Mouse (Mus musculus): ENCODE data around the gene Lrp2.

The Lrp2 gene

DNA sequence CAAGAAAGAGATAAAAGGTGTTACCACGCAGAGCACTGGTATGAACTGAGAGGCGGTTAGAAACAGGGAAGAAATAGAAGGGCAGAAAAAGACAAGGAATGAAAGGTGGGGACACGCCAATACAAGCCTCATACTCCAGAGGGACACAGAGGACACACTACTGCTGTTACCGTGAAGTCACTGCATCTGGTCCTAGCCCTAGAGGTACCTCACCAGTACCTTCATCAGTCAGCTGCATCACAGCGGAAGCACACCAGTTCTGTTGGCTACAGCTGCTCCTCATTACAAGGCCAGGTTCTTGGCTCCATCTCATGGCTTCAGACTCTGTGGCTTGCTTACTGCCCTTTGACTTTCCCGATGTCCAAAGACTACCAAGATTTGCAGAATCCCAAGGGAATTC is 184.0 kb downstream of the Lrp2 start:
- no peak for DNase-seq (ENCODE audit: low spot score in 2 of 2)

DNA sequence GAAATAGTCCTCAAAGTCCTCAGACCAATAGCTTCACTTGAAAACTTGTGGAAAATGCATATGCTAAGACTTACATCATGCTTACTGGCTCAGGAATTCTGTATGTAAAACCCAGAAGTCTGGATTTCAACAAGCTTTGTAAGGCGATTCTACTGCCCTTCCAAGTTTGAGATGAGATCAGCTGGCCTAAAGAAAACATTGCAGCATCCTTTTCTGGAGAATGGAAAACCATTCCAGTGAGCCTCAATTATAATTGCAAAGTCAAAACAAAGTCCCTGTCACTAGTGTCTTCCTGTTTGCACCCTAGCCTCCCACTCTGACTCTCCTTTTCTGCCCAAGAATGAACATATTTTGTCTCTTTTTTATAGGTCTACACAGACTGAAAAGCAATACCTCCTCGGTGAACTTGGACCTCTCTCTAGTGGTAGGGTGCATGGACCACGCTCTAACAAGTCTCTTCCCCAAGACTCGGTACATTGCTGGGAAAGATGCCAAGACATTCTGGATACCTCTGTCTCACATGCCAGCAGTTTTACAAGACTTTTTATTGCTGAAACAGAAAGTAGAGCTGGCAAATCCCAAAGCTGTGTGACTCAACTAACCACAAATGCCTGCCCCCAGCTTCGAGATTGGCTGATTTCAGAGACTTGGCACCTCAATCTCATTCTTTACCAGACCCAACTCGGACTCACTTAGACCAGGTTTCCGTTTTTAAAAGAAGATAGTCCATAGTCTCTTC is 184.8 kb downstream of the Lrp2 start:
- no peak for DNase-seq (ENCODE audit: low spot score in 2 of 2)

DNA sequence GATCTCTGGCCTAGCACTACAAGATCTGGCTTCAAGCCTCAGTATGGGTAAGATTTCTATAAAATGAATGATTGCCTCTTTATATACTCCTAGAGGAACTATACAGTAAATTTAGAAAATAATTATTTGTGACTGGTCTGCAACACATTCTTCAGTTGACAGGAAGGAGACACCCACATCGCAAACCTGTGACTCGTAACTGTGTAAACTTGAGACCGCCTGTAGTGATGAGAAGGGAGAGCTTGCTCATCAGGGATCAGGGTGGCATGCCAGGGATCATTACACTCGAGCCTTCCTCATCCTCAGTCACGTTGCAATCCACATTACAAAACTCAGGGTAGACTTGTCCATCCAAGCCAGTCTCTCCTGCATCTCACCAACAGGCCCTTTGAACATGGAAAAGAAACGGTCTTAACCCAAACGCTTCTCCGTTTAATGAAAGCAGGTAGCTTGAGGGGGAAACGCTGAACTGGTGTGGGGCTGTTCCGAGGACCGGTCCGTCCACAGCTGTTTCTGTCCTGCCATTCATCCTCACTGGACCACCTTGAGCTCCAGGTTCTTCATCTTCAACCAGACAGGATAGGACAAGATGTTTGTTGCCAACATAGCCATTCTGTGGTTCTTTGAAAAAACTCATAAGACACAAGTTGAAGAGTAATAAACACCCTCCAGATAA is 189.0 kb downstream of the Lrp2 start:
- DNase-seq (ENCODE audit: low spot score in 2 of 2): no peak

DNA sequence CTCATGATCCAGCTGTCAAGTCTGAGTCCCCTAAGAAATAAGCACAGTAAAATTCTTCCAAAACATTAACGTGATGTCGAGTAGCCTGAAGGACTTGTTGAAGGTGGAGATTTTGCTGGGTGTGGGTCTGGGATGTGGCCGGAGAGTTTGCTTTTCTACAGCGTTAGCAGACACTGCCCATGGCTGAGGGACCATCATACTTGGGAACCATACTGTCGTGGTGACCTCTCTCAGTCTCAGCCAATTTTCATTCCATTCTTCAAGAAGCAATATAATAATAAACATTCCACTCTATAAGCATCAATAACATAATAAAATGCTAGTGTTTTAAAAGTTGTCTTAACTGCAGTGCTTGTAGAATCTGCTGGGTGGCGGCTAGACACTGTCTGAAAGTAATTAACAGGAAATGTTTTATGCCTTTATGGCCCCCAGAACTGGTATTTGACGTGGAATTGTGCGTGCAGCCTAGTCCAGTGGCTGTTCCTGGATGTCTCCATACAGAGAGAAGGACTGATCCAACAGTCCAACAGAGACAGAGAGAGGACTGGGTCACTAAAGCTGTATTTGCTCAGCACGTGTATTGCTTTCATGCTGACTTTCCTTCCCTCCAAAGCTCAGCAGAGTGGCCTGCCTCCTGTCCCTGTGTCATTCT is 190.1 kb downstream of the Lrp2 start:
- no peak for DNase-seq (ENCODE audit: low spot score in 2 of 2)

DNA sequence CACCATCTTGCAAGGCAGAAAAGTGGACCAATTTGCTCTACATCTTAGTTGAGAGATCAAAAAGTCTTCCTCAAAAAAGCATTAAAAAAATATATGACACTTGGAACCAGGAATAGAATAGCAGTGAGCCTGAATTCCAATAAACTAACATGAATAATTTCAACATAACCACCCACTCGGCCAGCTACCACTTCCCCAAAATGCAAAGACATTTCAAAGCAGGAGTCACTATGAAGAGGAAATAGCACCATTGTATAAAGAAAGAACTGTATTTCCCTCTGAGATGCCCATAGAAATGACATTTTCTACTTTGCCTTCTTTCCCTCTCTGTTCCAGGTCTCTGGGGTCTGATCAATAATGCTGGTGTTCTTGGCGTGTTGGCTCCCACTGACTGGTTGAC is 191.9 kb downstream of the Lrp2 start:
- DNase-seq (ENCODE audit: low spot score in 2 of 2): no peak

DNA sequence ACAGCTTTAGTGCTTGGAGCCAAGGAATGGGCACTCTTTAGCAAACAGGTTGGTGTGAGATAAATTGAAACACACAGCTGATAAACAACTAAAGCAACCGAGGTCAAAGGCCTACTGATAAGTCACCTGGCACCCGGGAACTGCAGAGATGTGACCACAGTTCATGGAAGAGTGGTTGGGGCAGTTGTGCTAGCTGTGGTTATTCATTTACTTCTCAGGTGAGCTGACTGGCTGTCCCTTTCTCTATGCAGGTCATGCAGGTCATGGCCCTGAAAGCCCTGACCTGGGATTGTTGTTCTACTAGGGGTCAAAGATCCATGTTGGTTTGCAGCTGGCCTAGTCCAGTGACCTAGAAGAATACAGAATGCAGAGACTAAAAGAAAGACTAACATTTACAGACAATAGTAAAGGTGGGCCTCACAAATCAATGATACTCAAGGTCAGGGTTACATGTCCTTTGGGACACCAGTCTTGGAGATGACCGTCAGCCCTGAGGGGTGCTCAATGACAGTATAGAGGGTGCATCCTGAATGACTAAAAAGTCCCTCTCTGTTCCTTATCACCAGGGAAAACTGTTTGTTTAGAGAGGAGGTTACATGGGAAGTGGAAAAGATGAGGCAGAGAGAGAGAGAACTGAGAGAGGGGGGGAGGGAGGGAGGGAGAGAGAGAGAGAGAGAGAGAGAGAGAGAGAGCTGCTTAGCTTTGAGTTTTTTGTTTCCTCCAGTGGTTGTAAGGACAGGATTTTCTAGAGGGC is 199.6 kb downstream of the Lrp2 start:
- no peak for DNase-seq (ENCODE audit: low spot score in 2 of 2)

DNA sequence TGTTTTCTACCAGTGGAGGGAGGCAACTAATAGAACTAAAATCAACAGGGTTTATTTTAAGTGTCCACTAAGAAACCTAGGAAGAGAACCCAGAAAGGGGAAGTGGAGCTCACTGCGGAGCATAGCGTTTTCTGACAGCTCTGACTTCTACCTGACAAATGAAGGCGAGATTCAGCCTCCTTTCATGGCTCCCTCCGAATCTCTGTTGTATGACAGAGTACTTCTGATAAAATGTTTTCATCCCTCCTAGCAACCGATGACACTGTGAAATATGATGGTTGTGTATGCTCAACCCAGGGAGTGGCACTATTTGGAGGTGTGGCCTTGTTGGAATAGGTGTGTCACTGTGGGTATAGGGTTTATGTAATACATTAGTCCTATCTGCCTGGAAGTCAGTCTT is 203.0 kb downstream of the Lrp2 start:
- no peak for DNase-seq (ENCODE audit: low spot score in 2 of 2)

DNA sequence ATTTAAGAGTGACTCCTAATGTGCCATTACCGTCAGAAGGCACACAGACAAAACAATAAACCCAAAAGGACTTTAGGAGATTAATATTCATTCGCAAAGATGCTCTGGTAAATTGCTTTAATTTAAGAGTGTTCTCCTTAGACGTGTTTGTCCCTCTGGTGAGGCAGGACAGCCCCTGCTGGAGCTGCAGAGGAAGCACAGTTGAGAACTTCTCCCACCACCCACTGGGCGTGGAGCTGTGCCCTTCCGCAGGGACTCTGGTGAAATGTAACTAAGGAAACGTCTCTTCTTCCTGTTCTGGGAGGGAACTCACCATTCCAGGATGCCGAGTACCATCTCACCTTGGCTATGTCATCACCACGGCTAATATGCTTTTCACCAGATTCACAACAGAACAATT is 204.1 kb downstream of the Lrp2 start:
- peak in 1 of 2 experiments; percentile 6 for DNase-seq (ENCODE audit: low spot score in 2 of 2)

DNA sequence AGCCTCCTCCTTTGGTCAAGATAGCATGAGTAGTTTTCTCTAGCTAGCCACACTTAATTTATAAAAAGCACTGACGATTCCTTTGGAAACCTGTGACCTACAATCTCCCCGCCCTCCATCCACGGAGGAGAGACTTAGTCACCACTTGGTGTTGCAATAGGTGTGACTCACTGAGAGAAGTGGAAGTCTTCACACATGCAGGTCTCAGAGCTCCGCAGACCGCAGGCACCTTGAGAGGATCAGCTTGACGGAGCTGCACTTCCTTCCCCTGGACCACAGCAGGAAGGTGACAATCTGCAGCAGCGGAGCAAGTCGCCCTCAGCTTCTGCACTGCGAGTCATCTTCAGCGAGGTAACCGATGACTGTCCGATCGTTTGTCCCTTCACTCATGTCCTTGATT is 205.6 kb downstream of the Lrp2 start, which contains the start of gene Dhrs9:
Gene Dhrs9 (plus strand): TSS at position 165 of the 400 bp plus-strand sequence.
- peak; percentile 24 to 42 for DNase-seq (ENCODE audit: low spot score in 2 of 2)

DNA sequence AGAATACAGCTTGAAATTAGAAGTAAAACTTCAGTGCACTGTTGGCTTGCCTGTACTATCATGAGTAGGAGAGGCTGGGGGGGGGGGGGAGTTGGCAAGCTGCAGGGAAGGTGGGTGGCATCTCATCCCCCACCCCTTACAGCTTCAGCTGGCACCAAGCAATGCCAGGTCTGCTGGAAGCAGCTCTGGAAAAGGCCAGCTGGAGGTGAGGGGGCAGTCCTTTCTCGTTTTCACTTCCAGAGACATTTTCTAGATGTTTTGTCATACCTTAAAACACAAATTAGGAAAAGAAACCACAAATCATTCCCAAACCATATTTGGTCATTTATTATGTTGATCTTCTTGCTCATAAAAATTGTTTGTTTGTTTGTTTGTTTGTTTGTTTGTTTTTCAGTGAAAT is 206.1 kb downstream of the Lrp2 start:
- DNase-seq (ENCODE audit: low spot score in 2 of 2): no peak

DNA sequence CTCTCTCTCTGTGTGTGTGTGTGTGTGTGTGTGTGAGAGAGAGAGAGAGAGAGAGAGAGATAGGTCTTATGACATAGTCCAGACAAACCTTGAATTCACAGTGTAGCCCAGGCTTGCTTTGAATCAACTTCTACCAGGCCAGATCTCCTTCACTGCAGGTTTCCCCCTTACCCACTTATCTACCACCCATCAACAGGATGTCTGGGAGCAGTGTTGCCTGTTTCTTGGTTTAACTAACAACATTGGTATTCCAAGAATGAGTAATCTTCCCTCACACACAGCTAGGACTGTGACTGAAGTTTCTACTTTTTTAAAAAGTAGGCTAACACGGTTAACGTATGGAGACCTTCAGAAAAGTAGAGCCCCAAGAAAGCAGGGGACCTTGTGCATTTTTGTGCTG is 209.1 kb downstream of the Lrp2 start:
- DNase-seq (ENCODE audit: low spot score in 2 of 2): no peak
